Mouse (Mus musculus) kidney, adult 2 months (tissue): ENCODE measurements around the gene Cdc20.

ENCODE experiments used
- CTCF ChIP-seq: fragments of 200-500 bp; conservative IDR thresholded peaks from 2 replicates; pipeline ENCODE4 v1.5.1; 2011; ENCODE audit warnings: low read depth, mild to moderate bottlenecking, control low read depth, low read length, moderate library complexity, mixed read lengths; ENCODE audit not compliant: insufficient read depth, insufficient read length
- POLR2A ChIP-seq: fragments of 200-500 bp; IDR thresholded peaks from one replicate; pipeline ENCODE4 v1.6.1; 2011; ENCODE audit warnings: low read depth, low read length, control low read depth

DNA sequence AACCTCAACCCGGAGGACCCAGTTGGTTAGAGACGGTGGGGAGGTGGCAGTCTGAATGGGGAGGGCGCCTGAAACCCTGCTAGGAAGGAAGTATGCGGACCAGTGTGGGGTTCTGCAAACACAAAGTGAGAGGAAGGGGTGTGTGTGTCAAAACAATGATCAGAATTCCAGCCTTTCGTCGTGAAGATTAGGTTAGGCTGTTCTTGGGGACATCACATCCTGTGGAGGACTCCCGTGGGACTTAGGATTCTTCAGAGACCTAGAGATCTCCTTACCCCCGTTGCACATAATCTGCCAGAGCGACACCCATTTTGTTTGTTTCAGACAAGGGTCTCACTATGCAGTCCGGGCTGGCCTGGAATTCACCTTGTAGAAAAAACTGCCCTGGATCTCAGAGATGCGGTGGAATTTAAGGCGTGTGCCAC lies 689 bp upstream of the Cdc20 start:
- TF ChIP-seq CTCF (no peak), POLR2A (no peak)
